Mouse (Mus musculus) ES-E14 (cell line): ENCODE results near the gene Adam1a. TPM values are rescaled to one million over a fixed set of nuclear protein-coding genes. Genes with fewer than 3 reads are reported as not detected.
"Not testable (repeated sequence)": the region's sequence is repeated elsewhere in the genome, so short reads cannot be mapped to it uniquely, and the experiment has no call there.

Experiments
- DNase-seq: peaks from one replicate; pipeline ENCODE4 v3.0.0-alpha.2; 2013; ENCODE audit warnings: low read depth, low spot score
- H3K27ac ChIP-seq: 2 replicates; pipeline ENCODE4 v1.5.1; 2012; ENCODE audit warnings: low read depth, mild to moderate bottlenecking, low read length, moderate library complexity, mixed read lengths; ENCODE audit not compliant: poor library complexity, insufficient read depth, severe bottlenecking
- H3K36me3 ChIP-seq: 2 replicates; pipeline ENCODE4 v1.6.1; 2012; ENCODE audit warnings: mild to moderate bottlenecking, low read length, moderate library complexity, mixed read lengths; ENCODE audit not compliant: control insufficient read depth, poor library complexity, insufficient read depth, severe bottlenecking
- H3K4me1 ChIP-seq, 2 experiments: fragments of 150-350 bp in 1 of 2; sonication (generic) in 1 of 2; 2 replicates each; pipeline ENCODE4 v1.6.1; 2012; ENCODE audit warnings: low read length in 2 of 2, mild to moderate bottlenecking in 1 of 2, mixed read lengths in 1 of 2; ENCODE audit not compliant: control insufficient read depth in 2 of 2, insufficient read depth in 2 of 2, poor library complexity in 1 of 2
- H3K4me3 ChIP-seq, 2 experiments: fragments of 150-350 bp in 1 of 2; sonication (generic) in 1 of 2; 2 replicates each; pipeline ENCODE4 v1.5.1; 2012; ENCODE audit warnings: low read length in 2 of 2, low read depth in 1 of 2, mild to moderate bottlenecking in 1 of 2, mixed read lengths in 1 of 2; ENCODE audit not compliant: insufficient read depth in 1 of 2, poor library complexity in 1 of 2, severe bottlenecking in 1 of 2
- H3K9ac ChIP-seq: 2 replicates; pipeline ENCODE4 v1.6.1; 2012; ENCODE audit warnings: low read depth, mild to moderate bottlenecking, low read length, mixed read lengths; ENCODE audit not compliant: poor library complexity, insufficient read depth, severe bottlenecking
- H3K9me3 ChIP-seq: fragments of 150-350 bp; sonication (generic); 2 replicates; pipeline ENCODE4 v1.6.1; 2012; ENCODE audit warnings: low read depth, mild to moderate bottlenecking, low read length; ENCODE audit not compliant: control insufficient read depth, insufficient read depth
- CHD2 ChIP-seq: IDR thresholded peaks from 2 replicates; pipeline ENCODE4 v1.6.1; 2014; ENCODE audit warnings: mild to moderate bottlenecking, low read depth, low read length, inconsistent platforms
- HCFC1 ChIP-seq: IDR thresholded peaks from 2 replicates; pipeline ENCODE4 v1.6.1; 2012; ENCODE audit warnings: low read length, inconsistent platforms, borderline replicate concordance; ENCODE audit not compliant: insufficient read depth
- MAFK ChIP-seq: IDR thresholded peaks from 2 replicates; pipeline ENCODE4 v1.6.1; 2014; ENCODE audit warnings: mild to moderate bottlenecking, low read depth, low read length, inconsistent platforms; ENCODE audit not compliant: insufficient read depth
- ZC3H11A ChIP-seq: IDR thresholded peaks from 2 replicates; pipeline ENCODE4 v1.6.1; 2012; ENCODE audit warnings: low read depth, mild to moderate bottlenecking, inconsistent platforms, low read length, borderline replicate concordance
- ZNF384 ChIP-seq: IDR thresholded peaks from 2 replicates; pipeline ENCODE4 v1.6.1; 2012; ENCODE audit warnings: low read depth, low read length, inconsistent platforms
- in situ Hi-C, 2 experiments: fragments of 600-800 bp; cut with MboI; formaldehyde crosslinking; loops; one replicate each; pipeline ENCODE4 v1.15.1; 2025; ENCODE audit warnings: low sequenced_read_pairs in 2 of 2, inconsistent platforms in 1 of 2; ENCODE audit not compliant: unreplicated experiment in 2 of 2
- total RNA-seq: library from RNA; depleted of rRNA; stranded (reverse); fragments of 300-350 nt; gene quantifications from 2 replicates; pipeline ENCODE4 v1.2.3, GENCODE M21; 2012

Adam1a gene
- total RNA-seq, 1 experiment: 6.1 TPM

DNA sequence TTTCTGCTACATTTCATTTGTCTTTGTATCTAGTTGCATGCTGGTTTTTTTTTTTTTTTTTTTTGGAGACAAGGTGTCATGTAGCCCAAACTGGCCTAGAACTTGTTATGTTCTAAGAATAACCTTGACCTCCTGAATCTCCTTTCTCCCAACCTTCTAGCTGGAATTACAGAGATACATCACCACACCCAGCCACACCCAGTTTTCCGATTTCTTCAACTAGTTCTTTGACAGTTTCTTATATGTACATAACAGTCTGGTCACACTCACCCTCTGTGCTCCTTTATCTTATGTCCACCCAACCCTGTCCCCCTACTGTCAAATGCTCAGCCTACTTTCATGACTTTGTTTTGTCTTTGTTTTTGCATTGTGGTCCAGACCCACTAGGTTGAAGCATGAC lies 38.4 kb downstream of the Adam1a start:
- in situ Hi-C loops: no loop called here
- Histone ChIP-seq H3K4me3 (no peak overlapping the region), H3K36me3 (no peaks in the 10 kb centered on the region), H3K27ac (no peak overlapping the region), H3K4me1 (peaks cover 0 to 12% of the 10 kb centered on the region in 2 experiments; a peak in 2 of 4 replicates), H3K9ac (no peak overlapping the region), H3K9me3 (no peaks in the 10 kb centered on the region)
- TF ChIP-seq CHD2 (no peak), ZNF384 (peak; percentile 69), ZC3H11A (no peak), MAFK (no peak), HCFC1 (no peak)
- DNase-seq: no peak

DNA sequence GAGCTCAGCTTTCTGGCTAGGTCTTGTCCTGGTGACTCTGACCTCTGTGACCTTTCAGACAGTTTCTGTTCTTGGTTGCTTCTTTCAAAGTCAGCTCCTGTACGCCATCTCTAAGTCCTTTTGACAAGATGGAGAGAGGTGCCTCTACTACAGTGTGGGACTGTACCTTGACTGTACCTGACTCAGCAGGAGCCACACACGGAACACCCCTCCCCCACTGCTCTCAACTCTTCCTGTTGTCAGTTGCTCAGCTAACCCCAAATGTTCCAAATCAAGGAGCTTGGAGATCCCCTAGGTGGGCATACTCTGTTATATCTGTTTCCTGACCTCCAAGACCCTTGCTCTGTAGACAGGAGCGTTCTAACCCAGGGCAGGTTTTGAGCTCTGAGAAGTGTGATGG lies 42.1 kb downstream of the Adam1a start, which contains the start of gene Adam1b:
Gene Adam1b (minus strand): TSS at position 205 of the 400 bp plus-strand sequence.
- in situ Hi-C loops: no loop called here
- Histone ChIP-seq H3K9me3 (no peaks in the 10 kb centered on the region), H3K9ac (no peak within 1 kb of the TSS), H3K4me1 (peaks cover 0 to 12% of the 10 kb centered on the region in 2 experiments; a peak in 2 of 4 replicates), H3K27ac (no peak within 1 kb of the TSS), H3K4me3 (no peak within 1 kb of the TSS), H3K36me3 (no peaks in the 10 kb centered on the region)
- DNase-seq: no peak
- no peak for TF ChIP-seq HCFC1
- no peak for TF ChIP-seq MAFK
- no peak for TF ChIP-seq ZNF384

DNA sequence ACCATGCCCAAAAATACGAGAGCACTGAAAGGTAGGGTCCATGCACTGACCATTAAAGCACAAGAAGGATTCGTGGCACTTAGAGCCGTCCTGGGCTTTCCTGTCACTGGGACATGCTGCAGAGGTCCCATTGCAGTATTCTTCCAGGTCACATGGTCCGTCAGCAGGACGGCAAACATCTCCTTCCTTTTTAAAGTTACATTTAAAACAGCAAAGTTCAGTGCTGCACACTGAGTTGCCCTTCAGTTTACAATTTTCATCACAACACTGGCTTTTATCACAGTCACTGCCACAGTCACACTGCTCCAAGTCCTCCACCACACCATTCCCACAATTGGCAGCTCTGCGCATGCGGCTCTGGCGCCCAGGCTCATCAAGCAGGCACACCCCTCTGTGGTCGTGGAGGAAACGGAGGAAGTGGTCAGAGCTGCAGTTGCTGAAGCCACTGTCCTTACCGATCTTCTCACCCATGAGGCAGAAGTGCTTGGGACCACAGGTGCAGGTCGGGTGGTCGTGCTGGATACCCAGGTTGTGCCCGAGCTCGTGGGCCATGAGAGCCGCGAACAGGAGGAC lies 43.8 kb downstream of the Adam1a start:
- H3K36me3 ChIP-seq, H3K27ac ChIP-seq, H3K9me3 ChIP-seq, DNase-seq, H3K4me1 ChIP-seq, H3K4me3 ChIP-seq, in situ Hi-C loops, H3K9ac ChIP-seq: not testable (repeated sequence)

DNA sequence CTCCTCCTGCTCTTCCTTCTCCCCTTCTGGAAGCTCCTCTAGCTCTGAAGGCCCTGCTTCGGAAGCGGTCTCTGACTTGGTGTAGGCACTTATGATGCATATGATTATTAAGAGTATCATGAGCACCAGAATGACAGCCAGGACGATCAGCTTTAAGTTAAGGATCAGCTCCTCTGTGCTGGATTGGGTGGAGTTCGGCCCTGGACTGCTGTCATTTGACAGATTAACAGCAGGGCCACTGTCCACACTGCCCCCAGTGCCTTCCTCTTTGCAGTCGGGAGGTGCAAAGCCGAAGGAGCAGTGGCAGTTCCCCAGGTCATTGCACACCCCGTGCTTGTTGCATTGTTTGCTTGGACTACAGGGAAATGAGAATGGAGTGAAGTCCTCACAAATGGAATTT lies 44.6 kb downstream of the Adam1a start:
- TF ChIP-seq CHD2: no peak
- TF ChIP-seq MAFK: no peak
- TF ChIP-seq ZC3H11A: no peak
- TF ChIP-seq ZNF384: no peak
- no peak for TF ChIP-seq HCFC1
- Histone ChIP-seq H3K4me1 (peaks cover 0 to 5% of the 10 kb centered on the region in 2 experiments; a peak in 2 of 4 replicates), H3K36me3 (no peaks in the 10 kb centered on the region), H3K9me3 (no peaks in the 10 kb centered on the region), H3K4me3 (no peak overlapping the region), H3K9ac (no peak overlapping the region), H3K27ac (no peak overlapping the region)
- in situ Hi-C loops: no loop called here
- no peak for DNase-seq

DNA sequence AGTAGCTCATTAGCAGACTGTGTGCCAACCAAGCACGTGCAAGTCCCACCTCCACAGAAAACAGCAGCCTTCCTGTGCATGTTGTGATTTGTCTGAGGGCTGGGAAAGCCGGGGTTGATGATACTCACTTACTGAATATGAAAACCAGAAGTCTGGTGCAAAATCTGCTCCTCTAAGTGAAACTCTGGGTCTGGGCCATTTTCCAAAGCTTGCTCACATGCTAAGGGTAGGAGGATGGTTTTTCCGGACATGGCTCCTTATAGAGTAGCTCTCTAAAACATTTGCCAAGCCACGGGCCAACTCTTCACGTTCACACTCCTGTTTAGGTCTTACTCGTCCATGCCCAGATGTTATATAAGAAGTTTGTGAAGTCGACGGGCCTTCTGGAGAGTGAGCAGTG lies 52.0 kb downstream of the Adam1a start:
- H3K9me3 ChIP-seq: no peaks in the 10 kb centered on the region
- no peak overlapping the region for H3K27ac ChIP-seq
- no peak overlapping the region for H3K9ac ChIP-seq
- H3K4me1 ChIP-seq: no peaks in the 10 kb centered on the region
- H3K4me3 ChIP-seq: no peak overlapping the region
- TF ChIP-seq ZNF384 (no peak), ZC3H11A (no peak), HCFC1 (no peak), MAFK (no peak), CHD2 (no peak)
- H3K36me3 ChIP-seq: no peaks in the 10 kb centered on the region
- in situ Hi-C loops: no loop called here
- DNase-seq: no peak
